Mouse (Mus musculus) heart, adult 2 months (tissue): ENCODE measurements at regions not wholly inside any gene's neighbourhood (a gene's known extent, or its start where the extent isn't known, plus 50 kb on each side); places are given as distances from the start of the nearest gene placed in this dataset.

Source experiments
- DNase-seq, 2 experiments: peaks; one replicate each; pipeline ENCODE4 v3.0.0; 2021
- H3K27ac ChIP-seq: fragments of 200-600 bp; 2 replicates; pipeline ENCODE4 v1.8.1; 2022
- H3K27me3 ChIP-seq: fragments of 200-500 bp; 2 replicates; pipeline ENCODE4 v1.6.1; 2012; ENCODE audit warnings: mild to moderate bottlenecking, low read length, inconsistent platforms, mixed read lengths; ENCODE audit not compliant: control insufficient read depth, insufficient read depth
- H3K36me3 ChIP-seq: fragments of 200-500 bp; 2 replicates; pipeline ENCODE4 v1.6.1; 2012; ENCODE audit warnings: low read length, inconsistent platforms; ENCODE audit not compliant: control insufficient read depth, insufficient read depth
- H3K4me1 ChIP-seq: fragments of 200-500 bp; 2 replicates; pipeline ENCODE4 v1.6.1; 2011; ENCODE audit warnings: low read length; ENCODE audit not compliant: control insufficient read depth, insufficient read depth
- H3K4me3 ChIP-seq: fragments of 200-600 bp; 2 replicates; pipeline ENCODE4 v1.8.1; 2022
- H3K79me2 ChIP-seq: fragments of 200-500 bp; replicated peaks from 2 replicates; pipeline ENCODE4 v1.6.1; 2012; ENCODE audit warnings: mild to moderate bottlenecking, inconsistent platforms, low read length, moderate library complexity, mixed read lengths; ENCODE audit not compliant: control insufficient read depth, insufficient read depth
- H3K9ac ChIP-seq: fragments of 200-500 bp; 2 replicates; pipeline ENCODE4 v1.6.1; 2012; ENCODE audit warnings: low read depth, mild to moderate bottlenecking, control low read depth, inconsistent platforms, low read length, mixed read lengths
- CTCF ChIP-seq: fragments of 200-600 bp; IDR thresholded peaks from 2 replicates; pipeline ENCODE4 v1.8.1; 2022; ENCODE audit warnings: antibody characterized with exemption, mild to moderate bottlenecking, moderate library complexity
- EP300 ChIP-seq: fragments of 200-500 bp; IDR thresholded peaks from 2 replicates; pipeline ENCODE4 v1.6.1; 2011; ENCODE audit warnings: low read depth, low read length, control low read depth; ENCODE audit not compliant: insufficient read depth
- POLR2A ChIP-seq: fragments of 200-500 bp; IDR thresholded peaks from 2 replicates; pipeline ENCODE4 v1.6.1; 2011; ENCODE audit warnings: mild to moderate bottlenecking, low read depth, low read length, control low read depth; ENCODE audit not compliant: insufficient read depth
- WGBS: fragments of 180-500 bp; shearing (Covaris S2); methylation state at CpG from one replicate; pipeline ENCODE4 v1.1.7; 2018; 5-methylcytosine and 5-hydroxymethylcytosine counted together
- intact Hi-C: fragments of 180-260 bp; cut with DNase I; formaldehyde crosslinking; loops from one replicate; pipeline ENCODE4 v1.15.1; 2025

- no peak overlapping the region for H3K27ac ChIP-seq
- no peaks in the 10 kb centered on the region for H3K4me1 ChIP-seq
- no peak overlapping the region for H3K9ac ChIP-seq
- 87% methylated on average over 5 of the region's 5 CpGs for WGBS
- no peak overlapping the region for H3K4me3 ChIP-seq
- TF ChIP-seq POLR2A (no peak), EP300 (no peak), CTCF (no peak)
- intact Hi-C loops, result no loop called here
- no peaks in the 10 kb centered on the region for H3K79me2 ChIP-seq
- no peak for DNase-seq
- H3K27me3 ChIP-seq, result no peaks in the 10 kb centered on the region
- no peaks in the 10 kb centered on the region for H3K36me3 ChIP-seq
Observed at GRCm38 (mm10) chr19:25729103-25729502, 56.9 kb downstream of the Dmrt2 start.

- no peak for DNase-seq
- no peaks in the 10 kb centered on the region for H3K27me3 ChIP-seq
- H3K9ac ChIP-seq, result no peak overlapping the region
- no peak overlapping the region for H3K27ac ChIP-seq
- intact Hi-C loops, result no loop called here
- H3K36me3 ChIP-seq, result no peaks in the 10 kb centered on the region
- H3K4me1 ChIP-seq, result no peaks in the 10 kb centered on the region
- TF ChIP-seq CTCF, result no peak
- no peak for TF ChIP-seq POLR2A
- no peak for TF ChIP-seq EP300
- WGBS, result 94% methylated on average over 1 of the region's 1 CpGs
- H3K79me2 ChIP-seq, result no peaks in the 10 kb centered on the region
- H3K4me3 ChIP-seq, result no peak overlapping the region
Observed at GRCm38 (mm10) chr19:25729633-25730032, 57.4 kb downstream of the Dmrt2 start.

- no peak overlapping the region for H3K4me3 ChIP-seq
- TF ChIP-seq POLR2A (no peak), EP300 (no peak), CTCF (no peak)
- no peaks in the 10 kb centered on the region for H3K36me3 ChIP-seq
- H3K79me2 ChIP-seq, result no peaks in the 10 kb centered on the region
- H3K27me3 ChIP-seq, result no peaks in the 10 kb centered on the region
- intact Hi-C loops, result no loop called here
- DNase-seq, result no peak
- WGBS, result 73% methylated on average over 4 of the region's 4 CpGs
- no peak overlapping the region for H3K27ac ChIP-seq
- H3K4me1 ChIP-seq, result no peaks in the 10 kb centered on the region
- H3K9ac ChIP-seq, result no peak overlapping the region
Observed at GRCm38 (mm10) chr19:25778455-25778854, 106.2 kb downstream of the Dmrt2 start.

- WGBS, result 58% methylated on average over 7 of the region's 7 CpGs
- DNase-seq, result no peak
Observed at GRCm38 (mm10) chr19:25779356-25779755, 107.1 kb downstream of the Dmrt2 start.

GRCm38 (mm10) chr19:25781314-25781713 is 109.1 kb downstream of the Dmrt2 start:
- Histone ChIP-seq H3K36me3 (no peaks in the 10 kb centered on the region), H3K27me3 (no peaks in the 10 kb centered on the region), H3K4me3 (no peak overlapping the region), H3K4me1 (no peaks in the 10 kb centered on the region), H3K79me2 (no peaks in the 10 kb centered on the region), H3K9ac (no peak overlapping the region), H3K27ac (no peak overlapping the region)
- DNase-seq, result no peak
- TF ChIP-seq POLR2A (no peak), EP300 (no peak), CTCF (no peak)
- intact Hi-C loops, result no loop called here
- WGBS, result 88% methylated on average over 7 of the region's 7 CpGs

More at GRCm38 (mm10) chr19:25779356-25779755, 107.1 kb downstream of the Dmrt2 start:
- no peak overlapping the region for H3K9ac ChIP-seq
- H3K79me2 ChIP-seq, result no peaks in the 10 kb centered on the region
- H3K4me1 ChIP-seq, result no peaks in the 10 kb centered on the region
- no peak overlapping the region for H3K4me3 ChIP-seq
- H3K36me3 ChIP-seq, result no peaks in the 10 kb centered on the region
- H3K27me3 ChIP-seq, result no peaks in the 10 kb centered on the region
- H3K27ac ChIP-seq, result no peak overlapping the region
- intact Hi-C loops, result no loop called here
- TF ChIP-seq CTCF (no peak), POLR2A (no peak), EP300 (no peak)

GRCm38 (mm10) chr19:25802692-25803091 is 130.5 kb downstream of the Dmrt2 start:
- Histone ChIP-seq H3K79me2 (no peaks in the 10 kb centered on the region), H3K27me3 (no peaks in the 10 kb centered on the region), H3K9ac (no peak overlapping the region), H3K27ac (no peak overlapping the region), H3K4me1 (no peaks in the 10 kb centered on the region), H3K36me3 (no peaks in the 10 kb centered on the region), H3K4me3 (no peak overlapping the region)
- TF ChIP-seq EP300 (no peak), CTCF (no peak), POLR2A (no peak)
- DNase-seq, result no peak
- WGBS, result 68% methylated on average over 7 of the region's 7 CpGs
- intact Hi-C loops, result no loop called here
